Mouse (Mus musculus) hindbrain, embryonic 10.5 days (tissue): Measurements from ENCODE around the gene Ptpn22. TPM values are rescaled to one million over a fixed set of nuclear protein-coding genes. Genes with fewer than 3 reads are reported as not detected.
"Not testable (repeated sequence)": the region's sequence is repeated elsewhere in the genome, so short reads cannot be mapped to it uniquely, and the experiment has no call there.

Source experiments
- DNase-seq: peaks from one replicate; pipeline ENCODE4 v3.0.0-alpha.2; 2017; ENCODE audit warnings: low spot score
- H3K27ac ChIP-seq: fragments of 300-500 bp; sonication (generic); 2 replicates; pipeline ENCODE4 v1.5.1; 2016; ENCODE audit warnings: mild to moderate bottlenecking, moderate library complexity
- H3K27me3 ChIP-seq: fragments of 300-500 bp; sonication (generic); 2 replicates; pipeline ENCODE4 v1.6.1; 2016; ENCODE audit warnings: mild to moderate bottlenecking; ENCODE audit not compliant: poor library complexity, insufficient read depth, severe bottlenecking
- H3K36me3 ChIP-seq: fragments of 300-500 bp; sonication (generic); 2 replicates; pipeline ENCODE4 v1.6.1; 2016; ENCODE audit warnings: mild to moderate bottlenecking, moderate library complexity
- H3K4me1 ChIP-seq: fragments of 300-500 bp; sonication (generic); replicated peaks from 2 replicates; pipeline ENCODE4 v1.6.1; 2016; ENCODE audit warnings: mild to moderate bottlenecking
- H3K4me3 ChIP-seq: fragments of 300-500 bp; sonication (generic); 2 replicates; pipeline ENCODE4 v1.5.1; 2016; ENCODE audit warnings: mild to moderate bottlenecking, moderate library complexity
- H3K9me3 ChIP-seq: fragments of 300-500 bp; sonication (generic); 2 replicates; pipeline ENCODE4 v1.6.1; 2016; ENCODE audit warnings: mild to moderate bottlenecking, moderate library complexity
- WGBS: fragments of 180-500 bp; shearing (Covaris S2); methylation state at CpG from one replicate; pipeline ENCODE4 v1.1.7; 2016; 5-methylcytosine and 5-hydroxymethylcytosine counted together
- polyA plus RNA-seq: library from polyadenylated mRNA; unstranded; fragments of >200 nt; fragmentation: Nextera tagmentation; extraction: Ambion mirVana; gene quantifications from 2 replicates; pipeline ENCODE4 v1.2.1, GENCODE M21; 2016

Gene Ptpn22
- polyA plus RNA-seq, 1 experiment from 2014 or later: 0.24 TPM

- 73% methylated on average over 3 of the region's 3 CpGs for WGBS
- not testable (repeated sequence) for H3K4me3 ChIP-seq, H3K27ac ChIP-seq, DNase-seq, H3K36me3 ChIP-seq, H3K9me3 ChIP-seq, H3K4me1 ChIP-seq, H3K27me3 ChIP-seq
These were observed 19.4 kb upstream of the Ptpn22 start for GRCm38 (mm10) chr3:103840195-103840594.

- WGBS: 91% methylated on average over 7 of the region's 7 CpGs
- H3K27ac ChIP-seq, H3K4me1 ChIP-seq, H3K9me3 ChIP-seq, H3K36me3 ChIP-seq, H3K4me3 ChIP-seq, H3K27me3 ChIP-seq, DNase-seq: not testable (repeated sequence)
These were observed 18.6 kb upstream of the Ptpn22 start for GRCm38 (mm10) chr3:103840946-103841345.

GRCm38 (mm10) chr3:103850644-103851363 lies 8.8 kb upstream of the Ptpn22 start:
- no peak overlapping the region for H3K4me3 ChIP-seq
- no peak for DNase-seq

GRCm38 (mm10) chr3:103851481-103851880 lies 8.1 kb upstream of the Ptpn22 start:
- H3K27me3 ChIP-seq: no peaks in the 10 kb centered on the region
- no peak overlapping the region for H3K27ac ChIP-seq
- no peaks in the 10 kb centered on the region for H3K9me3 ChIP-seq
- WGBS: 95% methylated on average over 6 of the region's 6 CpGs
- DNase-seq: no peak
- no peak overlapping the region for H3K4me3 ChIP-seq
- no peaks in the 10 kb centered on the region for H3K4me1 ChIP-seq
- H3K36me3 ChIP-seq: no peaks in the 10 kb centered on the region

More at GRCm38 (mm10) chr3:103850644-103851363, 8.8 kb upstream of the Ptpn22 start:
- Histone ChIP-seq H3K9me3 (no peaks in the 10 kb centered on the region), H3K4me1 (no peaks in the 10 kb centered on the region), H3K36me3 (no peaks in the 10 kb centered on the region), H3K27ac (no peak overlapping the region), H3K27me3 (no peaks in the 10 kb centered on the region)
- 84% methylated on average over 9 of the region's 9 CpGs for WGBS

- DNase-seq: no peak
These were observed 7.7 kb upstream of the Ptpn22 start for GRCm38 (mm10) chr3:103851882-103852281.

GRCm38 (mm10) chr3:103852565-103853299 lies 6.9 kb upstream of the Ptpn22 start:
- no peak for DNase-seq
- 79% methylated on average over 3 of the region's 3 CpGs for WGBS
- H3K27ac ChIP-seq: no peak overlapping the region
- H3K4me1 ChIP-seq: no peaks in the 10 kb centered on the region
- H3K27me3 ChIP-seq: no peaks in the 10 kb centered on the region
- H3K36me3 ChIP-seq: no peaks in the 10 kb centered on the region
- no peaks in the 10 kb centered on the region for H3K9me3 ChIP-seq
- no peak overlapping the region for H3K4me3 ChIP-seq

More at GRCm38 (mm10) chr3:103851882-103852281, 7.7 kb upstream of the Ptpn22 start:
- Histone ChIP-seq H3K27me3 (no peaks in the 10 kb centered on the region), H3K9me3 (no peaks in the 10 kb centered on the region), H3K27ac (no peak overlapping the region), H3K4me1 (no peaks in the 10 kb centered on the region), H3K4me3 (no peak overlapping the region), H3K36me3 (no peaks in the 10 kb centered on the region)
- WGBS: 93% methylated on average over 8 of the region's 8 CpGs

- no peak overlapping the region for H3K4me3 ChIP-seq
- H3K36me3 ChIP-seq: no peaks in the 10 kb centered on the region
- WGBS: 65% methylated on average over 8 of the region's 8 CpGs
- H3K27ac ChIP-seq: no peak overlapping the region
- no peaks in the 10 kb centered on the region for H3K27me3 ChIP-seq
- no peaks in the 10 kb centered on the region for H3K9me3 ChIP-seq
- no peaks in the 10 kb centered on the region for H3K4me1 ChIP-seq
- no peak for DNase-seq
These were observed 5.8 kb upstream of the Ptpn22 start for GRCm38 (mm10) chr3:103853804-103854203.

- no peak overlapping the region for H3K27ac ChIP-seq
- H3K36me3 ChIP-seq: no peaks in the 10 kb centered on the region
- DNase-seq: no peak
- H3K4me3 ChIP-seq: no peak overlapping the region
- H3K27me3 ChIP-seq: no peaks in the 10 kb centered on the region
- no peaks in the 10 kb centered on the region for H3K9me3 ChIP-seq
- 87% methylated on average over 7 of the region's 7 CpGs for whole genome bisulfite sequencing
- H3K4me1 ChIP-seq: no peaks in the 10 kb centered on the region
These were observed 2.4 kb upstream of the Ptpn22 start for GRCm38 (mm10) chr3:103857036-103857805.

GRCm38 (mm10) chr3:103857977-103858563 lies 1.5 kb upstream of the Ptpn22 start:
- no peak for DNase-seq
- Histone ChIP-seq H3K27ac (no peak overlapping the region), H3K9me3 (no peaks in the 10 kb centered on the region), H3K4me3 (no peak overlapping the region), H3K27me3 (no peaks in the 10 kb centered on the region), H3K4me1 (no peaks in the 10 kb centered on the region), H3K36me3 (no peaks in the 10 kb centered on the region)
- WGBS: 91% methylated on average over 6 of the region's 6 CpGs

GRCm38 (mm10) chr3:103859851-103860391 lies 326 bp downstream of the Ptpn22 start:
- no peaks in the 10 kb centered on the region for H3K9me3 ChIP-seq
- no peaks in the 10 kb centered on the region for H3K27me3 ChIP-seq
- no peaks in the 10 kb centered on the region for H3K36me3 ChIP-seq
- WGBS: 80% methylated on average over 6 of the region's 6 CpGs
- H3K4me1 ChIP-seq: no peaks in the 10 kb centered on the region
- H3K27ac ChIP-seq: no peak overlapping the region
- no peak overlapping the region for H3K4me3 ChIP-seq
- DNase-seq: no peak

- H3K27ac ChIP-seq: no peak overlapping the region
- no peaks in the 10 kb centered on the region for H3K27me3 ChIP-seq
- H3K4me1 ChIP-seq: no peaks in the 10 kb centered on the region
- H3K9me3 ChIP-seq: no peaks in the 10 kb centered on the region
- H3K4me3 ChIP-seq: no peak overlapping the region
- WGBS: 84% methylated on average over 4 of the region's 4 CpGs
- no peak for DNase-seq
- H3K36me3 ChIP-seq: no peaks in the 10 kb centered on the region
These were observed 3.2 kb downstream of the Ptpn22 start for GRCm38 (mm10) chr3:103862721-103863220.

- Histone ChIP-seq H3K4me1 (no peaks in the 10 kb centered on the region), H3K27ac (no peak overlapping the region), H3K36me3 (no peaks in the 10 kb centered on the region), H3K9me3 (no peaks in the 10 kb centered on the region), H3K4me3 (no peak overlapping the region), H3K27me3 (no peaks in the 10 kb centered on the region)
- 89% methylated on average over 6 of the region's 6 CpGs for WGBS
- no peak for DNase-seq
These were observed 4.6 kb downstream of the Ptpn22 start for GRCm38 (mm10) chr3:103864200-103864599.
